Mouse (Mus musculus) forebrain, embryonic 11.5 days (tissue): ENCODE results near the gene Stil. TPM values are rescaled to one million over a fixed set of nuclear protein-coding genes. Genes with fewer than 3 reads are reported as not detected.

Experiments used
- polyA plus RNA-seq: library from polyadenylated mRNA; unstranded; fragments of >200 nt; fragmentation: Nextera tagmentation; extraction: Ambion mirVana; gene quantifications from 2 replicates; pipeline ENCODE4 v1.2.1, GENCODE M21; 2014

Gene Stil
- polyA plus RNA-seq, 1 experiment from 2014 or later = 32.2 TPM

Other genes starting within 250 kb of the Stil start
- gene Gm12830, start 178.4 kb upstream of the Stil start, polyA plus RNA-seq = not detected in 2 replicates
- 1.1 and 1.6 TPM in 2 replicates for gene Foxd2, start 91.3 kb upstream of the Stil start, polyA plus RNA-seq
- gene Foxe3, start 74.1 kb upstream of the Stil start, polyA plus RNA-seq = 0.29 and 0.32 TPM in 2 replicates
- gene Cmpk1, start 12.9 kb upstream of the Stil start, polyA plus RNA-seq = 115 and 128 TPM in 2 replicates
- gene Tal1, start 56.3 kb downstream of the Stil start, polyA plus RNA-seq = 3.4 and 3.7 TPM in 2 replicates
- gene Pdzk1ip1, start 88.5 kb downstream of the Stil start, polyA plus RNA-seq = 13.8 and 16.2 TPM in 2 replicates
- gene Cyp4x1, start 134.1 kb downstream of the Stil start, polyA plus RNA-seq = 0.31 and 0.47 TPM in 2 replicates
- not detected in 2 replicates for gene Cyp4a29, start 241.9 kb downstream of the Stil start, polyA plus RNA-seq